Mouse (Mus musculus): Measurements from ENCODE around the gene Opalin.

GRCm38 (mm10) chr19:41104922-41105321, 28.0 kb upstream of the Opalin start:
- TF ChIP-seq CTCF (IDR thresholded peaks at IDR 0.05; ENCODE audit: low read depth) = peak; percentile 55
- no peak for TF ChIP-seq EP300 (IDR thresholded peaks at IDR 0.05; ENCODE audit: low read depth)
